Mouse (Mus musculus) kidney, postnatal 25 days (tissue): ENCODE measurements around the gene Ankrd34a.

Experiments
- DNase-seq, 2 experiments: peaks; one replicate each; pipeline ENCODE4 v3.0.0; 2021; ENCODE audit warnings: mixed read lengths in 2 of 2

The Ankrd34a gene

DNA sequence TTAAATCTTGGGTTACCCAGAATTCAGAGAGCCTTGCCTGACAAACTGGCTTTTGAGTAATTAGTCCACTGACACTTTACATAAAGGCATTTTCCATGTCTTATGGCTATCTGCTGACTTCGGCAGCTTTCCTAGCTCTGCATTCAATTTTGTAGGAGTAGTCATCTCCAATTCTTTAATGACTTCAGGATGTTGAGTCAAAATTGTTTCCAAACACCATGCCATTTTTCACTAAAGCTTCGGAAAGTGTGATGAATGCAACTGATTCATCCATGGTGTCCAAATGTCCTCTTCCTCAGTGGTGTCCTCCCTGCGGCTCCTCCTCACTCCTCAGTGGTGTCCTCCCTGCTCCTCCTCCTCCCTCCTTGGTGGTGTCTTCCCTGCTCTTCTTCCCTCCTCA is 21.5 kb downstream of the Ankrd34a start:
- no peak for DNase-seq

DNA sequence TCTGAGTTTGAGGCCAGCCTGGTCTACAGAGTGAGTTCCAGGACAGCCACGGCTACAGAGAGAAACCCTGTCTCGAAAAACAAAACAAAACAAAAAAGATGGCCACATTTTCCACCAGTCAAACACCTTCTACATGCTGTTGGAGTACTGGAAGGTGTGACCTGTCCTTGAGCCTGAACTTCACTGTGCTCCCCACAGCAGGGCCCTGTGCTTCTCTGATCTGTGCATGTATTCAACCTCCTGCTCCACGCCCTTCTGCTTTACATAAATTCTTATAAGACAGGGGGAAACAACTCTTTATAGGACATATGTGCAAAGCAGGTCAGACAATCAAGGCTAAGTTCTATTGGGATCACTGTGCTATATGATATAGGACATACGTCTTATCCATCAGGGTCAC is 26.8 kb downstream of the Ankrd34a start:
- no peak for DNase-seq

DNA sequence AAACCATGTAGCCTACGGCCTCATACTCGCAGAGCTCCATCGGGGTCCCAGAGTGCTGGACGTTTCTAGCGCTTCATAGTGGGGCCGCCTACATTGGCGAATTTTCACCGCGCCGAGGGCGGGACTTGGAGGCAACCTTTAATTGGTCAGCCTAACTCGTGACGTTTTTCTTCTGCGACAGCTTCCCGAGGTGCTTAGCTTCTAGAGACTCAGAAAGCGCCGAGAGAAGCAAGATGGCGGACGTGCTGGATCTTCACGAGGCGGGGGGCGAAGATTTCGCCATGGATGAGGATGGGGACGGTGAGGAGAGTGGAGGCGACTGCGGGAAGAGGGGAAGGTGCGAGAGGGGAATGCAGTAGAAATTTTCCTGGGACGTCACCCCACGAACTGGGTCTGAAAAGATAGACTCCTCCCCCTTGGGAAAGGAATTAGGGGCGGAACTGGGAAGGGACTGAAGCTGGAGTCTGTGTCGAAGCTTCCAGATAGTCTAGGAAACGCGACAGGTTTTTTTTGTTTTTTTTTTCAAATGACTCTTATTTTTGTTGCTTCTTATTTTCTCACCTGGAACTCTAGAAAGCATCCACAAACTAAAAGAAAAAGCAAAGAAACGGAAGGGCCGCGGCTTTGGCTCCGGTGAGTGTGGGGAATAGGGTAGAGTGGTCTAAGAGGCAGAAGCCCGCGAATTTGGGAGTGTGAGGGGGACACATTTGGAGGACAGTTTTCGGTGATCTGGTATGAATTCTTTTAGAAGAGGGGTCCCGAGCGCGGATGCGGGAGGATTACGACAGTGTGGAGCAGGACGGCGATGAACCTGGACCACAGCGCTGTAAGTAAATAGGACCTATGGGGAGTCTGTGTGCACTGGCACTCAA is 33.5 kb downstream of the Ankrd34a start, which contains the start of gene Rbm8a:
Rbm8a (plus strand) TSS at position 205 of the 872 bp plus-strand sequence.
- DNase-seq = peak; percentile 97 to 98

DNA sequence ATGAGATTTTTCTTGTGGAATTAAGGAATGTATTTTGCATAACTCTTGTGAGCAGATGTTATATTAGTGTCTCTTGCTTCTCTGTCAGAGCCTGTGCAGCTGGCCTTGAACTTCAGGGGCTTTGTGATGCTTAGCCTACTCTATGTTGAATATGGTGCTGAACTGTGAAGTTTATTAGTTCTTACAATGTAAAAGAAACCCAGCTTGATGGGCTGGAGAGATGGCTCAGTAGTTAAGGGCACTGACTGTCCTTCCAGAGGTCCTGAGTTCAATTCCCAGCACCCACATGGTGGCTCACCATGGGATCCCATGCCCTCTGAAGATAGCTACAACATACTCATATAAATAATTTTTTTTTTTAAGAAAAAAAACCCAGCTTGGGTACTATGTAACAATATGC is 35.6 kb downstream of the Ankrd34a start:
- DNase-seq = no peak

DNA sequence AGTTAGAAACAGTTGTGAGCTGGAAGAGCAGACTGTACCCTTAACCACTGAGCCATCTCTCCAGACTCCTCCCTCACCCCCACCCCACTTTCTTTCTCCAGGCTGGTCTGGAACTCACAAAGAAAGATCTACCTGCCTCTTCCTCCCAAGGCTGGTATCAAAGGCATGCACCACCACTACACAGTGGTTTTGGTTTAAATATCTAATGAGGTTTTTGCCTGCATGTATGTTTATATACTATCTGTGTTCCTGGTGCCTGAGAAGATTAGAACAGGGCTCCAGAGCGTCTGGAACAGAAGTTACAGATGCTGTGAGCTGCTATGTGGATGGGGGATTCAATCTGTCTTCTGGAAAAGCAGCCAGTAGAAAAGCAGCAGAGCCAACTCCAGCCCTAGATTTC is 37.6 kb downstream of the Ankrd34a start:
- DNase-seq = no peak

DNA sequence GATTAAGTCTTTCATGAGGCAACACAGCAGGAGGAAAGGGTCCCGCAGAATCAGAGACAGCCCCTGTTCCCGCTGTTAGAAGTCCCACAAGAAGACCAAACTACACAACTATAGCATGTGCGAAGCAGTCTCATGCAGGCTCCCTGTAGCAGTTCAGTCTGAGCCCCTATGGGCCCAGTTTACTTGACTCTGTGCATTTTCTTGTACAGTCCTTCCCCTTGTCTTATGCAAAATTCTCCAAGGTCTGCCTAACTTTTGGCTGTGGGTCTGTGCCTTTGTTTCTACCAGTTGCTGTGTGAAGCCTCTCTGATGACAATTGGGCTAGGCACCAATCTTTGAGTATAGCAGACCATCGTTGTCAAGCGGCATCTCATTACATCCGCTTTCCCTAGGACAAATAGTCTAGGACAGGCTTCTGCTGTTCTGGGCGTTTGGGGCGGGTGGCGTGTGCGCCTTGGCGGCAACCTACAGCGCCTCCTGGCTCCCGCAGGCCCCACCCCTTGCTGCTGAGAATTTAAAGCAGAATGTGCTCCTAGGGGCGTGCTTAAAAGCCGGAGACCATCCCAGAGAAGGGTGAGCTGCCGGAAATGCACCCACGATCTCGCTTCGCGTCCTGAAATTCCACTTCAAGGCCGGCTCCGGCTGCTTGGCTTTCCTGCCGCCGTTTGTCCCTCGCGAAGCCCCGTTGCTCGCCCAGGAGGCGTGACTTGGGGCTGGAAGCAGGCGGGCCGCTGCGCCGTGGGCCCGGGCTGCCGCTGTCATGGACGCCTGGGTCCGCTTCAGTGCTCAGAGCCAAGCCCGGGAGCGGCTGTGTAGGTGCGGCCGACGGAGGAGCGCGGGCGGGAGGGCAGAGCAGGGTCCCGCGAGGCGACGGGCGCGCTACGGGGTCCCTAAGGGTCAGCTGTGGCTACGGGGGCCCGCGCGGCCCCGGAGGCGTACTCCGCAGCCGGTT is 38.8 kb downstream of the Ankrd34a start, which contains the start of the genes Pex11b and Gm42957:
Pex11b (plus strand) TSS at position 449 of the 952 bp plus-strand sequence.
Gm42957 (plus strand) TSS at position 547 of the 952 bp plus-strand sequence.
- peak; percentile 91 to 95 for DNase-seq

DNA sequence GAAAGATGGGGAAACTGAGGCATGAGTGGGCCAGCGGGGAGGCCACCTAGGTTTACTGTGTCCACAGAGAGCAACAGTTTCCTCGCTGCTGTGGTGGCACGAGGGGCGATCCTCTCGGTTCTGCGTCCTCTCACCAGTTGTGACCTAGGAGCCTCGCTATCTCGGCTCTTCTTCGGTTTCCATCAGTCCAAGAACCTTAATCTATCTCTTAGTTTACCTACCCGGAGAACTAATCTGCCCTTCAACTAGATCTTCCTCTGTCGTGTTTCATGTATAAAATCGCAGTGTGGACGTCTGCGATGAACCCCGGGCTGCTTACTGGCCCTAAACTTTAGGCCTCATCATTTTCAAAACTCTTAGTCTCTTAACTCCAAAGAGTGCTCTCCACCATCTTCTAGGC is 39.5 kb downstream of the Ankrd34a start:
- no peak for DNase-seq

DNA sequence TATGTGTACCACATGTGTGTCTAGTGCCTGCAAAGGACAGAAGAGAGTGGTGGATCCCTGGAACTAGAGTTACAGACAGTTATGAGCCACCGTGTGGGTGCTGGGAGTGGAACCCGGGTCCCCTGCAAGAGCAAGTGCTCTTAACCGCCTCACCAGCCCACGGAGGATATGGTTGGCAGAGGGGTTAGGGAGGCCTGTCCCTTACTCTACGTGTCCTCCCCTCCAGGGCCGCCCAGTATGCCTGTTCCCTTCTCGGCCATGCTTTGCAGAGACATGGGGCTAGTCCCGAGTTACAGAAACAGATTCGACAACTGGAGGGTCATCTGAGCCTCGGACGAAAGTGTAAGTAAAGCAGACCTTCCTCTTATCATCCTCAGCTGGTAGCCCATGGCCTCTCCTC is 40.0 kb downstream of the Ankrd34a start:
- no peak for DNase-seq

DNA sequence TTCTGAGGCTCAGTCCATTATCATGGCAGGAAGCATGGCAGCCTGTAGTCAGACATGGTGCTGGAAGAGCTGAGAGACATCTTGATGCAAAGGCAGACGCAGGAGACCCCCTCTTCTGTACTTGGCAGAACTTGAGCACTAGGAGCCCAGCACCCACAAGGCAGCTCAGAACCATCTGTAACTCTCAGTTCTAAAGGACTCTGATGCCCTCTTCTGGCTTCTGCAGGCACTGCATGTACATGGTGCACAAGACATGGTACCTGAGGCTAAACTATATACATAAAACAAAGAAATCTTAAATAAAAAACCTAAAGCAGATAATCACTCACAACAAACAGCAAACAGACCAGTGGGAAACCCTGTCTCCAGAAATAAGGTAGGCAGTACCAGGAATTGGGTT is 42.8 kb downstream of the Ankrd34a start:
- DNase-seq = peak; percentile 63 to 84

DNA sequence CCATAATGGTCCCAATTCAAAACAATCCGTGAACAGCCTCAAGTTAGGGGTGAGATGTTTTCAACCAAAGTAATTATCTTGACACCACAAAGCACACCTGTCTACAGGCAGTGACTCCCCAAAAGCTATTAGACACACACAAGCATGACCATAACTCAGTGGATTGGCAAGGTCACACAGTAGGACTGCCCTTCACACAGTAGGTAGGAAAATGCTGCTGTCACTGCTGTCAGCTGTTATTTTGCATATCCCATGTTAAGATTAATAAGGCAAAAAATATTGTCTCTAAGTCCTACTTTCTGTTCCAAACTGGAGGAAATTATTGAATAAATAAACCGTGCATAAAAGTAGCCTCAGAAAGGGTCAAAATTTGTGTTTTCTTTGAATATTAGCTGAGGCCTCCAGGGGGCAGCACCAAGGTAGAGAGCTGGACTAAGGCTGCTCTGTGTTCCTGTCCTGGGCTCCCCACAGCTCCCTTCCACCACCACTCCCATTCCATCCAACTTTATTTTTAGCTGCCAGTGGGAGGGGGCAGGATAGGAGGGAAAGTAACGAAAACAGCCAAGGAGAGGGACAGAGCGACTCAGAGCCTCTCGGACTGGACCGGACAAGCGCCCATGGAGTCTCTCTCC is 48.7 kb downstream of the Ankrd34a start, which contains the start of gene Itga10:
Itga10 (plus strand) TSS at position 567 of the 632 bp plus-strand sequence.
- DNase-seq = peak in 1 of 2 experiments; percentile 68

DNA sequence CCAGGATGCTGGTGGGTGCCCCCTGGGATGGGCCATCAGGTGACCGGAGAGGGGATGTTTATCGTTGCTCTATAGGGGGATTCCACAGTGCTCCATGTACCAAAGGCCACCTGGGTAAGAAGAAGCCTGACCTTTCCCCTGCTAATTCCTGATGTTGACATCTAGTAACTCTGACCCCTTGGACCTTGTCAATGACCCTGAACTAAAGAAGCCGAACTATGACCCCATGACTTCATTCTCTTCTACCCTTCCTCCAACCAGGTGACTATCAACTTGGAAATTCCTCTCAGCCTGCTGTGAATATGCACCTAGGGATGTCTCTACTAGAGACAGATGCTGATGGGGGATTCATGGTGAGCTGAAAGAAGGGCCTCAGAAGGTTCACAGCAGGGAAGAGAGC is 50.9 kb downstream of the Ankrd34a start:
- no peak for DNase-seq
